Comparison of ENCODE assay signal across 8 mouse cellular contexts in genomic region chr4:140069563-140070330, GRCm38 (mm10).
DNase-seq lines count a peak whose midpoint lies in the region; ATAC-seq lines count a peak whose summit lies in the region.

No protein-coding gene starts in this region.

- ATAC-seq in forebrain, embryonic 14.5 days: peak; percentile 97
- peak; percentile 58; the same call in 1 of the 2 replicates for ATAC-seq in stomach, embryonic 14.5 days (ENCODE audit: insufficient number of reproducible peaks, insufficient read depth, low FRiP score, low read depth)

- no peak overlapping the region for H3K9ac ChIP-seq in forebrain, embryonic 14.5 days (ENCODE audit: low read length)
- no peak overlapping the region for H3K9ac ChIP-seq in stomach, embryonic 14.5 days (replicated peaks; ENCODE audit: low read depth, low read length)

- intact Hi-C loops in left cerebral cortex, postnatal 36 days (cut with DNase I): loop anchor here (2.0 to 10.0 kb wide), 2 partner anchors 31 to 195 kb away; no protein-coding TSS in a partner anchor

- no peaks in the 10 kb centered on the region for H3K36me3 ChIP-seq in forebrain, embryonic 14.5 days (ENCODE audit: control insufficient read depth, insufficient read depth, low read length)
- H3K36me3 ChIP-seq in stomach, embryonic 14.5 days (ENCODE audit: control insufficient read depth, insufficient read depth, low read length): no peaks in the 10 kb centered on the region

- H3K4me1 ChIP-seq in forebrain, embryonic 14.5 days (ENCODE audit: control insufficient read depth, insufficient read depth, low read length): peaks cover 21% of the 10 kb centered on the region
- peaks cover 4% of the 10 kb centered on the region; the same call in 1 of the 2 replicates for H3K4me1 ChIP-seq in stomach, embryonic 14.5 days (ENCODE audit: control insufficient read depth, insufficient read depth, low read length)

- 5% methylated on average over 15 of the region's 15 CpGs for WGBS in forebrain, embryonic 14.5 days
- 6% methylated on average over 15 of the region's 15 CpGs for WGBS in stomach, embryonic 14.5 days

- H3K4me3 ChIP-seq in forebrain, embryonic 14.5 days (ENCODE audit: low read depth, low read length): no peak overlapping the region
- no peak overlapping the region for H3K4me3 ChIP-seq in stomach, embryonic 14.5 days (ENCODE audit: low read depth, low read length)

- no peaks in the 10 kb centered on the region for H3K27me3 ChIP-seq in forebrain, embryonic 14.5 days (replicated peaks; ENCODE audit: control insufficient read depth, insufficient read depth, low read length)
- H3K27me3 ChIP-seq in stomach, embryonic 14.5 days (ENCODE audit: control insufficient read depth, insufficient read depth, low read length): no peaks in the 10 kb centered on the region

- H3K9me3 ChIP-seq in forebrain, embryonic 14.5 days (replicated peaks; ENCODE audit: control insufficient read depth, low read length): no peaks in the 10 kb centered on the region
- H3K9me3 ChIP-seq in stomach, embryonic 14.5 days (ENCODE audit: control insufficient read depth, low read depth, low read length): peaks cover 8% of the 10 kb centered on the region; the same call in 1 of the 2 replicates

- peak overlapping the region; percentile 70 for H3K27ac ChIP-seq in forebrain, embryonic 14.5 days (ENCODE audit: low read depth, low read length)
- no peak overlapping the region for H3K27ac ChIP-seq in stomach, embryonic 14.5 days (ENCODE audit: low read length)

- no peak overlapping the region for H3K4me2 ChIP-seq in forebrain, embryonic 14.5 days (ENCODE audit: low read length)
- H3K4me2 ChIP-seq in stomach, embryonic 14.5 days (replicated peaks; ENCODE audit: low read depth, low read length): no peak overlapping the region

- peak; percentile 64 for DNase-seq in layer of hippocampus, adult 9-11 months
- DNase-seq in layer of hippocampus, postnatal 14 days (ENCODE audit: low spot score in 2 of 2): no peak
- DNase-seq in forebrain, embryonic 14.5 days (ENCODE audit: low spot score): peak; percentile 91
- DNase-seq in left cerebral cortex, postnatal 36 days (ENCODE audit: low spot score in 2 of 2): peak; percentile 53 to 54
- DNase-seq in cerebellum, postnatal 4 days (ENCODE audit: low spot score in 2 of 2): no peak
- DNase-seq in natural killer cell, adult 2 months (ENCODE audit: low spot score in 2 of 2): no peak
- DNase-seq in adrenal gland, adult 2 months: no peak

Comparison
In these comparisons a context has a peak if more than half of its experiments do, and no peak if none do; other contexts are left out.
1. DNase-seq: peak in layer of hippocampus, adult 9-11 months (single experiment), forebrain, embryonic 14.5 days (single experiment) and left cerebral cortex, postnatal 36 days (2 of 2); none in layer of hippocampus, postnatal 14 days (0 of 2), cerebellum, postnatal 4 days (0 of 2), natural killer cell, adult 2 months (0 of 2) and adrenal gland, adult 2 months (single experiment).